Mouse (Mus musculus) gastrocnemius, postnatal 14 days (tissue): ENCODE results near the gene Rgl2. TPM values are rescaled to one million over a fixed set of nuclear protein-coding genes. Genes with fewer than 3 reads are reported as not detected.
A peak's percentile ranks its signal among the peaks of the same experiment; 100 is the strongest.
"Not testable (repeated sequence)": the region's sequence is repeated elsewhere in the genome, so short reads cannot be mapped to it uniquely, and the experiment has no call there.

Source experiments
- DNase-seq: peaks from one replicate; pipeline ENCODE4 v3.0.0; 2021; ENCODE audit warnings: mixed read lengths
- intact Hi-C: fragments of 180-260 bp; cut with DNase I; formaldehyde crosslinking; loops from one replicate; pipeline ENCODE4 v1.15.1; 2025; ENCODE audit warnings: low total_unique reads
- total RNA-seq, 2 experiments: library from RNA; stranded (reverse); gene quantifications; 2 replicates each; pipeline ENCODE4 v1.2.3; 2021

The Rgl2 gene
- total RNA-seq, 2 experiments from 2014 or later = 24.4 to 24.7 TPM

DNA sequence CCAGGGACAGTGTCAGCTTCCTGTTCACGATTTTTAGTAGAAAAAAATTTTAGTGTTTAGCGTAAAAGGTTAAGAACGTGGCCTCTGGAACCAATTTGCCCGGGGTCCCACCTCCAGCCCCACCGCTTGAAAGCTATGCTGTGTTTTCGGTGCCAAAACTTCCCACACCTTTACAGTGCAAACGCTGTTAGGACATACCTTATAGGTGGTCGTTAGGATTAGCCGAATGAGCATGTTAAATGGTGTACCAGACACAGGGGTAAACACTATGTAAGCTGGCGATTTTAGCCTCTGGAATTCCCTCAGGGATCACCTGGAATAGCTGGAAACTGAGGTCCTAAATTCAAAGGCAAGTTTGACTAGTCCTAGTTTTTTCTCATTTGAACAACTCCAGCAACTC lies 27.0 kb downstream of the Rgl2 start:
- DNase-seq = no peak
- intact Hi-C loops = loop anchor here (5.0 kb wide), 1 partner anchor 1311 kb away; no protein-coding TSS in a partner anchor

- intact Hi-C loops = loop anchor here (5.0 kb wide), 1 partner anchor 1310 kb away; no protein-coding TSS in a partner anchor
Observed at GRCm38 (mm10) chr17:33957493-33957892, 28.1 kb downstream of the Rgl2 start.

DNA sequence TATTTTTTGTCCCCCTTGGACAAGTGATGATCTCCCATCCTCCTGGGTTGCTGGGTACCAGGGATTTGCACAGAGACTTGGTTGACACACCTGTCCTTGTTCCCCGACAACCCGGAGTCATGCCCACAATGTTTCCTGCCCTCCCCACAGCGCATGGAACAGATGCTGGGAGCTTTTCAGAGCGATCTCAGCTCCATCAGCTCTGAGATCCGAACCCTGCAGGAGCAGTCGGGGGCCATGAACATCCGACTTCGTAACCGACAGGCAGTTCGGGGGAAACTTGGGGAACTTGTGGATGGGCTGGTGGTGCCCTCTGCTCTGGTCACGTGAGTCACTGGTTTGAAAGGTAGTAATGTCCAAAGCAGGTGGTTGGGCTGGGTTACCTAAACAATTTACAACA lies 29.1 kb downstream of the Rgl2 start:
- DNase-seq = no peak
- intact Hi-C loops = loop anchor here (5.0 kb wide), 1 partner anchor 1309 kb away; no protein-coding TSS in a partner anchor

More at GRCm38 (mm10) chr17:33957493-33957892, 28.1 kb downstream of the Rgl2 start:
- no peak for DNase-seq

DNA sequence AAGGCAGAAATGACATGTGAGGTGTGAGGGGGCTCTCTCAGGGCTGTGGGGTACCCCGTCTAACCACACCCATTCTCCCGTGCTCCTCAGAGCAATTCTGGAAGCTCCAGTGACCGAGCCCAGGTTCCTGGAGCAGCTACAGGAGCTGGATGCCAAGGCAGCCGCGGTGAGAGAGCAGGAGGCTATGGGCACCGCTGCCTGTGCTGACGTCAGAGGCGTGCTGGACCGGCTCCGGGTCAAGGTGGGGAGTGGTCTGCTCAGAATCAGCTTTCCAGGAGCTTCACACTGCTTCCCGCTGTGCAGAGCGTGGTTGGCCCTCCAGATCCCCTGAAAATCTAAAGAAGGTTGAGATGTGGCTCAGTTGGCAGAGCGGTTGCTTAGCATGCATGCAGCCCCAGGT lies 29.8 kb downstream of the Rgl2 start:
- DNase-seq = no peak
- intact Hi-C loops = loop anchor here (5.0 kb wide), 1 partner anchor 1308 kb away; no protein-coding TSS in a partner anchor

GRCm38 (mm10) chr17:33959948-33960347 lies 30.6 kb downstream of the Rgl2 start:
- intact Hi-C loops = loop anchor here (2.0 to 5.0 kb wide), 2 partner anchors 1307 to 1319 kb away; no protein-coding TSS in a partner anchor
- DNase-seq = no peak

- intact Hi-C loops = no loop called here
- DNase-seq = no peak
Observed at GRCm38 (mm10) chr17:33962876-33963275, 33.5 kb downstream of the Rgl2 start.

DNA sequence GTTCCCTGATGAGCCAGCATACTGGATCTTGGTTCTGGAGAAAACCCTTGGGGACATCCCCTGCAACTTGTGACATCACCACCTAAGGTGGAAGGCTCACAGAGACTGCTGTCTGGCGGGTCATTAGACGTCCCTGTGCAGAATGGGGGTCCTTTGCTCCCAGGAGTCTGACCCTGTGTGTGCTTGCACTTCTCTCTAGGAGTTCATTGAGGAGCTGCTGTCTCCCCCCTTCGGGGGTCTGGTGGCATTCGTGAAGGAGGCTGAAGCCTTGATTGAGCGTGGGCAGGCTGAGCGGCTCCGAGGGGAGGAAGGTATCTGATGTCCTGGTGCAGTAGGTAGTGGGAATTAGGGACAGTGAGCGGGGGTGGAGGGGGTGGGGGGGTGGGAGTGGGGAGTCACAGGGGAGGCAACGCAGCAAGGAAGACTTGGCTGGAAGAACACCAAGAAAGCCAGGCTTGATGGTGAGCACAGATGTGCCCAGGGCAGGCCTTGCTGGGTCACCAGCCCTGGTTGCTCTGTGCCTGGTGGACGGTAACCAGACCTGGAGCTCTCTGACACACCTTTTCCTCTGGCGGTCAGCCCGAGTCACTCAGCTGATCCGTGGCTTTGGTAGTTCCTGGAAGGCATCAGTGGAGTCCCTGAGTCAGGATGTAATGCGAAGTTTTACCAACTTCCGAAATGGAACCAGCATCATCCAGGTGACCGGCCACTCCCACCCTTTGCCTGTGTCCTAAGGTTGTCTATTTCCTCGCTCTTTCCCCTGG lies 35.9 kb downstream of the Rgl2 start:
- intact Hi-C loops = no loop called here
- DNase-seq = no peak

GRCm38 (mm10) chr17:33965846-33966550 lies 36.7 kb downstream of the Rgl2 start:
- intact Hi-C loops = no loop called here

GRCm38 (mm10) chr17:33968489-33968888 lies 39.1 kb downstream of the Rgl2 start:
- intact Hi-C loops = no loop called here
- DNase-seq = peak; percentile 75

More at GRCm38 (mm10) chr17:33965846-33966550, 36.7 kb downstream of the Rgl2 start:
- no peak for DNase-seq

DNA sequence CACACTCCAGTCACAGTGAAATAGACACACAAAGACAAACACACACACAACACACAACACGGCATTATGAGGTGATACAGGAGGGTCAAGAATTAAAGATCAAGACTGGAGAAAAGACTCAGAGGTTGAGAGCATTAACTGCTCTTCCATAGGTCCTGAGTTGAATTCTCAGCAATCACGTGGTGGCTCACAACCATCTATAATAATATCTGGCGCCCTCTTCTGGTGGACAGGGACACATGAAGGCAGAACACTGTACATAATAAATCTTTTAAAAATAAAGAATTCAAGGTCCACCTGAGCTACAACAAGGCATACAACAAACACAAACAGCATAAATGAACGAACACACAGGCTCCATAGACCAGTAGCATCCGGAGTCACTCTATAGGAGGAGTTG lies 39.6 kb downstream of the Rgl2 start:
- no peak for DNase-seq
- intact Hi-C loops = no loop called here

DNA sequence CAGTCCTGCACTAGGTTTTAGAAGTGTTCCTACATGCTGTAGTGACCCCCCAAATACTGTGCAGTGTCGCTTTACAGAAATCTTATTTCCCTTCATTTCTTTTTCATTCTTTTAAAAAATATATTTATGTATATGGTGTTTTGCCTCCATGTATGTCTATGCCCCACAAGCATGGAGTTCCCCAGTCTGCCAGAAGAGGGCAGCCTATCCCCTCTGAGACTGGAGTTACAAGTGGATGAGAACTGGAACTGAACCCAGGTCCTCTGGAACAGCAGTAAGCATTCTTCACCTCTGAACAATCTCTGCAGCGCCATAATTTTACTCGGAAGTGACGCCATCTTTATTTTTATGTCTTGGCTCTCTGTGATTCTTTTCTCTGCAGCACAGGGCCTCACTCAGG lies 40.1 kb downstream of the Rgl2 start:
- intact Hi-C loops = no loop called here
- DNase-seq = no peak

GRCm38 (mm10) chr17:33972691-33973090 lies 43.3 kb downstream of the Rgl2 start:
- intact Hi-C loops = loop anchor here (5.0 kb wide), 1 partner anchor 1300 kb away; no protein-coding TSS in a partner anchor

DNA sequence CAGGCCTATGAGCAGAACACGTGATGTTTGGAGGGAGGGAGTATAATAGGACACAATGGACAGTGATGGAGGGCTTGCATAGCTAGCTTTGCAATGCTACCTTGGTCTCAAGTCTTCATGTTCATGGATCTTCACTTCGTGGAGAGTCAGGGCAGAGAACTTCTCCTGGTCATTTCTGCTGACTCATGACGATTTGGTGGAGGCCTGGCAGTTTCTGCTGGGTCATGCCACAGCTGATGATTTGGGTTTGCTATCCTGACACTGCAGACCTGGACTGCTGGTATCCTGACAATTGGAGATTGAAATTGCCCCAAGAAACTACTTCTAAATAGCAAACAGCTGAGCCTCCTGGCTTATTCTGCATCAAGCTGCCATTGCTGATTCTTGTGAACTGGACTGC lies 44.2 kb downstream of the Rgl2 start:
- no peak for DNase-seq
- intact Hi-C loops = loop anchor here (5.0 kb wide), 1 partner anchor 1299 kb away; no protein-coding TSS in a partner anchor

More at GRCm38 (mm10) chr17:33972691-33973090, 43.3 kb downstream of the Rgl2 start:
- DNase-seq = no peak

DNA sequence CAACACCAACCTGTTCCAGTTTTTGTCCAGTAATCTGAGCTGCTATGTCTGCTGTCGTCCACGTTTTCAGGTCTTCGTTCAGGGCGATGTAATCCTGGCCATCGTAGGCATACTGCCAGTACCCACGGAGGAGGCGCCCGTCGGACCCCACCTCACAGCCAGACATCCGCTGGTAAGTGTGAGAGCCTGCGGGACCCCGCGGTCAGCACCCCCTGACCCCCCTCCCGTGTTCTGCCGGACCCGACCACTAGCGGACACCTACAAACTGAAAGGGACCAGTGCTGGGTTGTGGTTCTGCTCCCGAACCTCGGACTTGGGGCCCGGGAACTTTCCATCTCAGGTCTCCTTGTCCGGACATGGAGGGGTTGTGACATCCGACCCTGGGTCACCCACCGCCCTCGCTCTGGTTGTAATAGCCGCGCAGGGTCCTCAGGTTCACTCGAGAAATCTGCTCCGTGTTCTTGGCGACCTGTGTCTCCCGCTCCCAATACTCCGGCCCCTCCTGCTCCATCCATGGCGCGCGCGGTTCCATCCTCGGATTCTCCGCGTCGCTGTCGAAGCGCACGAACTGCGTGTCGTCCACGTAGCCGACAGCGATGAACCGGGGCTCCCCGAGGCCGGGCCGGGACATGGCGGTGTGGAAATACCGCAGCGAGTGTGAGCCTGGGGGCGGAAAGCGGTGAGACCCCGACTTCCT lies 48.7 kb downstream of the Rgl2 start:
- intact Hi-C loops = no loop called here
- DNase-seq = no peak

GRCm38 (mm10) chr17:33978631-33979031 lies 49.3 kb downstream of the Rgl2 start:
- intact Hi-C loops = no loop called here
- DNase-seq = peak; percentile 75

- intact Hi-C loops = no loop called here
- DNase-seq = no peak
Observed at GRCm38 (mm10) chr17:33979512-33980050, 50.2 kb downstream of the Rgl2 start.

DNA sequence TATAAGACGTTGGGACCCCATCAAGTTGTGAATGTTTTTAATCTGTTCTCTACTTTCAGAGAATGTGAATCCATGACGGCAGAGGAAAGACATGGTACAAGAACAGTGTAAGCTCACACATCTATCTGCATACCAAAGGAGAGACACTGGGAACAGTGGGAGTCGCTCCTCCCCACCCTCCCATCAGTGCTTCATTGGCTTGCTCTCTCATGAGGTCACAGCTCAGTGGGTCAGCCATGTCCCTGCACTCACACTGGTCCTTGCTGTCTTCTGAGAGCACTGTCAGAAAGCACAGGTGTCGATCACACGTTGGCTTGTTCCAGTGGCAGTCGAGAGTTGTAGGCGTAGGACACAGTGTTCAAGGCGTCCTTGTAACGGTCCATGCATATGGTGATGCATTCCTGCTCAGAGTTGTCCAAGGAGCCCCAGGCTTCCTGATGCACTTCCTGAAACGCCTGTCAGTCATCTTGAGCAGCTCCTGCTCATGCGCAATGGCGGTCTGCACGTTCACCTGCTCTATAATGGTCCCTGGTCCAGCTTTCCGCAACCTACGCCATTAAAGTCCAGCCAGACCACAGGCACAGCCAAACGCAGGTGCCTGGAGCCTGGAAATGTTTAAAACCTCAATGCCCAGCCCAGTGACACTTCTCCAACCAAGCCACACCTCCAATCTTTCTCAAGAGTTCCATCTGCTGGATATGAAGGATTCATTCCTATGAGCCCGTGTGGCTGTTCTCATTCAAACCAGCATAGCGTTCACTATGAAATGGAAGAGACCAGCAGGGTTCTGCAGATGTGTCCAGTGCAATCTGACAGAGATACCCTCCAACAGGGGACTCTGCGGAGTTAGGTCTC lies 51.1 kb downstream of the Rgl2 start:
- no peak for DNase-seq
- intact Hi-C loops = no loop called here

- DNase-seq = peak; percentile 84
- intact Hi-C loops = not testable (repeated sequence)
Observed at GRCm38 (mm10) chr17:33981192-33981909, 52.0 kb downstream of the Rgl2 start.
